Mouse (Mus musculus): ENCODE measurements around the gene Sirt6. TPM values are rescaled to one million over a fixed set of nuclear protein-coding genes. Genes with fewer than 3 reads are reported as not detected.

The Sirt6 gene
- 32.5 and 57.4 TPM in 2 replicates for polyA plus RNA-seq (2012; rRNA removed; ENCODE audit: low replicate concordance)

DNA sequence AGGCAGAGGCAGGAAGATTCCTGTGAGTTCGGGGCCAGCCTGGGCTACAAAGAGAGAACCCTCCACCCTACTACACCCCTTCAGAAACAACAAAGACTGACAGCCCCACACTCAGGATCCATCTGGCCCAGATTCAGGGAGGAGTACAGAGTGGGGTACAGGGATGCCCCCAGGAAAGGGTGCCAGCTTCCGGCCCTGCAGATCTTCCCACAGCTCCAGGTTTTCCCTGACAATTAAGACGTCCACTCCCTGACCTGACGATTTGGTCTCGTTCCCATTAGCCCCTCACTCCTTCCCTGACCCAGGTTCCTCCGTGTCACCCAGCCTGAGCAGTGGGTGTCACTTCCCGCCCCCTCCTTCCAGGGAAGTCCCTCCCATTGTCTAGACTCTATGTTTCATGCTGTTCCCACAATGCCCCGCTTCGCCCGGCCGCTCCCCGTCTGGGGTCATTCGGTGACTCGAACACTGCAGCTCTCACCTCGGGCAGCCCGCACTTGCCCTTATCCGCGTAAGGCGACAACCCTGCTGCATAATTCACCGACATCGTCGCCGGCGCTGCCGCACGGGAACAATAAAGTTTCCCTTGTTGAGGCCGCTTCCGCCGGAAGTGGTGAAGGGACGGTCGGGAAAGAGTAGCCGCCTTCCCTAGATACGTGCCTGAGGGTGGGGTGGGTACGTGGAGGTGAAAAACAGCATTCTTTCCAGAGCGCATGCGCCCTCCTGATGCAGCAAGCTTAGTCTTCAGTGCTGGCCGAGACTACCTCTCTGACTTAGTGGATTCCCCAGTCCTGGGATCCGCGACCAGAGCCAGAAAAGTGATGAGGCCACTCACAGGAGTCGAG lies at the start of gene Sirt6:
Gene Sirt6, minus strand, starts transcription at position 804 of the 842 bp plus-strand sequence.

DNA sequence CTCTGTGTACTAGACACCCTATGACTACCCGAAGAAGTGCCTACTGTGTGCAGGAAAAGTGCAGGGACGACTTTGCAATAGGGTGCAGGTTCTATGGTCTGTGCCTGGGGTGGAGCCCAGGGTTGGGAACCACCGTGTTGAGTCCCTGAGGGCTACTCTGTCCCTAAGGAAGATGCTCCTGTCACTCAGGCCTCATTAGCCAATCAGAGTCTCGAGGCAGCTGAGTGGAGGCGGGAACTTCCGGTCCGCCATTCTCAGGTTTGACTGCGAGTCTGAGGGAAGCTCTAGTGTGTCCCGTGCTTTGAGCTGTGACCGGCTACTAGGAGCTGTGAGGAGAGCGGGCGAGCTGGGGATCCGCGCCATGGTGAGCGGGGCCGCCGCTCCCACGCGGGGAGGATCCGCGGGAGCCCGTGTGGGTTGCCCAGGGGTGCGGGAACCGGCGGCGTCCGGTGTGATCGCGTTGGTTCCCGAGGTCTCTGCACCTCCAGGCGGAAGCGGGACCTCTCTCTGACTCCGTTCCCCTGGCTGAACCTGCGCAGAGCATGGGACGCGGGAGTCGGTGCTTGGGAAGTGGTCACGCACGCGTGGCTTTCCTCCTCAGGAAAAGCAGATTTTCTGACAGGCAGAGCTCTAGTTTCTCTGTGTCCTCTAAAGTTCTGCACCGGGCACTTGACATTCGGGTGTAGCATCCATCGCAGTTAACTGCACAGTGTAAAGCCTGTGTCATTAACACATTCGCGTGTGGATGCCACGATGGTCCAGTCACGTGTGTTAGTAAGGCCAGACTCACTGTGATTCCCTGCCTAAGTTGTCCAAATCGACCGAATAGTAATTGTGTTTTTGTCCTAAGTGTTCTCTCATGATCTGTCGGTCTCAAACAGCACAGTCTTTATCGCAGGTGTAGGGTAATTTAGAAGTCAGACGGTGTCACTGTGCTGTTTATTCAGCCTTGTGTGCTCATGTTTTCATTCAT lies 21.5 kb upstream of the Sirt6 start, which contains the start of gene Gm10778:
Gene Gm10778, plus strand, starts transcription at position 257 of the 973 bp plus-strand sequence.

DNA sequence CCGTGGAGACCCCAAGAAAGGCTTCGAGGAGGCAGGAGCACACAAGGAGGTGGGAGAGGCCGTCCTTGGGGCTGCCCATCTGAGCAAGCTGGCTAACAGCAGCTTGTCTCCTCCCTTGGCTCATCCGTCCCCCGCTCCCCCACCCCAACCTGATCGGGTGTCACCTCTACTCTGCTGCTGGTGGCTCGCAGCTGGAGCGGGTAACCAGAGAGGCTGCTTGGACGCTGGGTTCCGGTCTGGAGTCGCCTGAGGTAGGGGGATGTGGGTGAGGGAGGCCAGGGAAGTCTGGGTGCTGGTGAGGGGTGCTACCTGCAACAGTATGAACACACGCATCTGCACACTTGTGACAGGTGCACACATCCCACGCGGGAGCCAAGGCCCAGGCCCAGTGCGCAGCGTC lies 793 bp upstream of the Sirt6 start, which contains the start of gene Ankrd24:
Gene Ankrd24, plus strand, starts transcription at position 151 of the 400 bp plus-strand sequence.

DNA sequence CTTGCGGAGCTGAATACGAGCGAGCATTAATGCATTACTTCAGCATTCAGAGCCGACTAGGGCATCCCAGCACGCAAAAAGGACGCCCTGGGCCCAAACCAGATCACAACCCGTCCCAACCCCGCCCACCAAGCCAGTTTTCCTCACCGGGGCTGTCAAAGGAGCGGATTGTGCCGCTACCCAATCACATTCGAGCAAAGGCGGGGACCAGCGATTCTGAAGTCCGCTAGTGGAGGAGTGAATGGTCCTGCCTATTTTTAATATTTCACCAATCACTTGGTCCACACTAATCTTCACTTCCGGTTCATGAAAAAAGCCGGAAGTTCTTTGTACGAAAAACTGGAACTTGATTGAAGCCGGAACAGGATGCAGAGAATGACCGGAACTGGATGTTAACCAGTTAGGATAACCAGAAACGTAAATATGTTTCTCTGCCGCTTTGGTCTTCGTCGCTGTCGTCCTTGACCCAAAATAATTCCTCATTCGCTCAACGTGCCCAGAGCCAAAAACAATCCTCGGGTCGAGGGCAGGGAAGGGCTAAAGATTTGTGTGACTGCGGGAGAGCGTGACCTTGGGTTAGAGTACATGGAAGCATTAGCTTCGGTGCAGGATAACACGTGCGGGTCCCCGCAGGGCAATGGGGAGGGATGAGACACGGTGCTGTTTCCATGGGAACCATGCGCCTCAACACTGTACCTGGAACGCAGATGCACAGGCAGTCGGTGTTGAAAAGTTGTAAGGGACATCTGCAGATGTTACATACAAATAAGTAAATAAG lies 21.4 kb downstream of the Sirt6 start, which contains the start of gene BC025920:
Gene BC025920, plus strand, starts transcription at position 297 of the 778 bp plus-strand sequence.

DNA sequence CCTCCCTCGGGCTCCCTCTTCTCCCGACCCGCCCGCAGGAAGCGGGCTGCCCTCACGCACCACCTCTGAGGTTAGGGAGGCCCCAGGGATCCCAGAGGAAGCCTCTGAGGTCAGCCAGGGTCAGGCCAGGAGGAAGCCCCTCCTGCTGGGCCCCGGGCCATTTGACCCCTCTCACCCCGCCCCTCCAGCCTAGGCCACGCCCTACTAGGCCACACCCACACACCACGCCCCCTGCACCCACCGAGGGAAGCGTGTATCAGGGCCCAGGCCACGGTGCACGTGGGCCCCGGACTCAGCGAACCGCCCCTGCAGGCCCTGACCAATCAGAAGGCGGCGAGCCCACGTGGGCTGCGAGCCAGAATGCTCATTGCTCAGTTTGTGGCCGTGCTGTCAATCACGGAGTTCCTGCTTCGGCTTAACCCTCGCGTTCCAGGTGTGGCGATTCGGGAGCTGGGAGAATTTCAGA lies 26.8 kb downstream of the Sirt6 start, which contains the start of gene Tle6:
Gene Tle6, minus strand, starts transcription at position 336 of the 466 bp plus-strand sequence.

DNA sequence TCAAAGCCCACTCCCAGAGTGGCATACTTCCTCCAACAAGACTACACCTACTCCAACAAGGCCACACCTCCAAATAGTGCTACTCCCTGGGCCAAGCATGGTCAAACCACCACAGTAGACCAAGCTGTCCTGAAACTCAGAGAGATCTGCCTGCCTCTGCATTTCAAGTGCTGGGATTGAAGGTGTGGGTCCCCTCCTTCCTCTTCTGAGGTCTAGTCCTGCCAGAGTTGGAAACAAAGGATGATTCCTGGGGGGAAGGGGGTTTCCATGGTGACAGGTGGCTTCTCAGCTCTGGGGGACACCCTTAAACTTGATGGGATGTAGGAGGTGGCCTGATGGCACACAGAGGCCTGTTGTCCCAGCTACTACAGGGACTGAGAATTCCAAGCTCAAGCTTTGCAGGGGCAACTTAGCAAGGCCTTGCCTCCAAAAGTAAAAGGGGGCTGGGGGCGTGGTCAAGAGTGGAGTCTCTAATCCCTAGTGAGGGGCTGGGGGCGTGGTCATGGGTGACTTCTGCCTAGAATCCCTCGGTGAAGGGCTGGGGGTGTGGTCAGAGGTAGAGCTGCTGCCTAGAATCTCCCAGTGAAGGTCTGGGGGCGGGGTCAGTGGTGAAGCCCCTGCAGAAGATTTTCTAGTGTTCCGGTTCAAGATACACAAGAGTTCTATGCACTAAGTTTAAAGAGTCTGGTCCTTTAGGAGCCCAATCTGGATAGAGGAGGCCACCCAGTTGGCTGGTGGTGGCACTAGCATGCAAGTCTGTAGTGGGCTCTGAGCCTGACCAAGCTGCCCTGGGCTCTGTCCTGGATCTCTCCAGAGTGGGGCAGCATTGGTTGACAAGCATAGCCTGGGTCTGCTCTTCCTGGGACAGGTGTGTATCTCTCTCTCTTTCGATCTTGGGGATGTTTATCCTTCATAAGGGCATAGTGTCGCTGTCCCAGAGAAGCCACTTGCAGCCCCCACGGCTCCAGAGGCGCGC lies 53.2 kb downstream of the Sirt6 start, which contains the start of gene Tle2:
Gene Tle2, plus strand, starts transcription at position 481 of the 976 bp plus-strand sequence.

Other genes starting within 250 kb of the Sirt6 start
- 84.0 and 94.3 TPM in 2 replicates for gene Fzr1, start 249.3 kb downstream of the Sirt6 start, polyA plus RNA-seq (2012; rRNA removed; ENCODE audit: low replicate concordance)
- 66.9 and 127 TPM in 2 replicates for gene Dohh, start 243.4 kb downstream of the Sirt6 start, polyA plus RNA-seq (2012; rRNA removed; ENCODE audit: low replicate concordance)
- 3.2 and 4.8 TPM in 2 replicates for gene Gm48551, start 243.3 kb downstream of the Sirt6 start, polyA plus RNA-seq (2012; rRNA removed; ENCODE audit: low replicate concordance)
- gene Gm48552, start 238.8 kb downstream of the Sirt6 start, polyA plus RNA-seq (2012; rRNA removed; ENCODE audit: low replicate concordance), result 2.1 and 6.3 TPM in 2 replicates
- 10.4 and 14.3 TPM in 2 replicates for gene Smim24, start 234.7 kb downstream of the Sirt6 start, polyA plus RNA-seq (2012; rRNA removed; ENCODE audit: low replicate concordance)
- 88.5 and 97.0 TPM in 2 replicates for gene Nfic, start 172.2 kb downstream of the Sirt6 start, polyA plus RNA-seq (2012; rRNA removed; ENCODE audit: low replicate concordance)
- 1.4 and 1.9 TPM in 2 replicates for gene Celf5, start 145.1 kb downstream of the Sirt6 start, polyA plus RNA-seq (2012; rRNA removed; ENCODE audit: low replicate concordance)
- gene Ncln, start 131.4 kb downstream of the Sirt6 start, polyA plus RNA-seq (2012; rRNA removed; ENCODE audit: low replicate concordance), result 236 and 320 TPM in 2 replicates
- 35.7 and 113 TPM in 2 replicates for gene S1pr4, start 127.7 kb downstream of the Sirt6 start, polyA plus RNA-seq (2012; rRNA removed; ENCODE audit: low replicate concordance)
- 9.0 and 15.1 TPM in 2 replicates for gene Gna15, start 103.6 kb downstream of the Sirt6 start, polyA plus RNA-seq (2012; rRNA removed; ENCODE audit: low replicate concordance)
- 97.4 and 105 TPM in 2 replicates for gene Gna11, start 82.6 kb downstream of the Sirt6 start, polyA plus RNA-seq (2012; rRNA removed; ENCODE audit: low replicate concordance)
- 1,888 and 2,130 TPM in 2 replicates for gene Aes, start 68.3 kb downstream of the Sirt6 start, polyA plus RNA-seq (2012; rRNA removed; ENCODE audit: low replicate concordance)
- gene Tle2, start 53.2 kb downstream of the Sirt6 start, polyA plus RNA-seq (2012; rRNA removed; ENCODE audit: low replicate concordance), result 72.2 and 90.1 TPM in 2 replicates
- gene Tle6, start 26.7 kb downstream of the Sirt6 start, polyA plus RNA-seq (2012; rRNA removed; ENCODE audit: low replicate concordance), result 21.3 and 22.7 TPM in 2 replicates
- 1.1 and 2.0 TPM in 2 replicates for gene BC025920, start 21.5 kb downstream of the Sirt6 start, polyA plus RNA-seq (2012; rRNA removed; ENCODE audit: low replicate concordance)
- gene Ankrd24, start 743 bp upstream of the Sirt6 start, polyA plus RNA-seq (2012; rRNA removed; ENCODE audit: low replicate concordance), result 44.5 and 55.5 TPM in 2 replicates
- gene Gm10778, start 21.3 kb upstream of the Sirt6 start, polyA plus RNA-seq (2012; rRNA removed; ENCODE audit: low replicate concordance), result 0.17 and 0.60 TPM in 2 replicates
- gene Zfp433, start 77.0 kb upstream of the Sirt6 start, polyA plus RNA-seq (2012; rRNA removed; ENCODE audit: low replicate concordance), result 0.29 TPM in 1 of 2 replicates, not detected in the other
- 0.43 and 0.63 TPM in 2 replicates for gene Gm3055, start 143.4 kb upstream of the Sirt6 start, polyA plus RNA-seq (2012; rRNA removed; ENCODE audit: low replicate concordance)
- gene Gm4767, start 184.4 kb upstream of the Sirt6 start, polyA plus RNA-seq (2012; rRNA removed; ENCODE audit: low replicate concordance), result not detected in 2 replicates
- 0.20 and 0.57 TPM in 2 replicates for gene Gm32687, start 236.1 kb upstream of the Sirt6 start, polyA plus RNA-seq (2012; rRNA removed; ENCODE audit: low replicate concordance)

Data from mammary gland, adult 2 months (tissue).